Mouse (Mus musculus) midbrain, postnatal 0 days (tissue): ENCODE measurements around the gene Ninj2. TPM values are rescaled to one million over a fixed set of nuclear protein-coding genes. Genes with fewer than 3 reads are reported as not detected.

Experiments
- ATAC-seq: fragments of 200-750 bp; cut with Nextera tagmentation; 2 replicates; pipeline ENCODE4 v1.8.0; 2017; ENCODE audit warnings: moderate number of reproducible peaks, mild to moderate bottlenecking, moderate TSS enrichment, moderate library complexity; ENCODE audit not compliant: low FRiP score
- DNase-seq: peaks from one replicate; pipeline ENCODE4 v3.0.0-alpha.2; 2015; ENCODE audit warnings: low spot score
- H3K27ac ChIP-seq: fragments of 300-500 bp; sonication (generic); 2 replicates; pipeline ENCODE4 v1.5.1; 2014; ENCODE audit warnings: low read depth, mild to moderate bottlenecking, low read length, mixed read lengths
- H3K27me3 ChIP-seq: fragments of 300-500 bp; sonication (generic); 2 replicates; pipeline ENCODE4 v1.6.1; 2014; ENCODE audit warnings: low read length, control low read depth, mixed read lengths; ENCODE audit not compliant: insufficient read depth
- H3K36me3 ChIP-seq: fragments of 300-500 bp; sonication (generic); 2 replicates; pipeline ENCODE4 v1.6.1; 2014; ENCODE audit warnings: low read length, control low read depth, mixed read lengths; ENCODE audit not compliant: insufficient read depth
- H3K4me1 ChIP-seq: fragments of 300-500 bp; sonication (generic); 2 replicates; pipeline ENCODE4 v1.6.1; 2014; ENCODE audit warnings: mild to moderate bottlenecking, control low read depth, antibody characterized with exemption, low read length, mixed read lengths; ENCODE audit not compliant: insufficient read depth
- H3K4me2 ChIP-seq: fragments of 300-500 bp; sonication (generic); 2 replicates; pipeline ENCODE4 v1.6.1; 2014; ENCODE audit warnings: low read depth, mild to moderate bottlenecking, low read length, mixed read lengths; ENCODE audit not compliant: poor library complexity, severe bottlenecking
- H3K4me3 ChIP-seq: fragments of 300-500 bp; sonication (generic); 2 replicates; pipeline ENCODE4 v1.5.1; 2014; ENCODE audit warnings: low read depth, mild to moderate bottlenecking, low read length, moderate library complexity
- H3K9ac ChIP-seq: fragments of 300-500 bp; sonication (generic); replicated peaks from 2 replicates; pipeline ENCODE4 v1.6.1; 2014; ENCODE audit warnings: mild to moderate bottlenecking, low read length, moderate library complexity, mixed read lengths; ENCODE audit not compliant: poor library complexity, severe bottlenecking
- H3K9me3 ChIP-seq: fragments of 300-500 bp; sonication (generic); 2 replicates; pipeline ENCODE4 v1.6.1; 2016; ENCODE audit warnings: low read length, control low read depth
- CTCF ChIP-seq: IDR thresholded peaks from 2 replicates; pipeline ENCODE4 v1.5.1; 2016; ENCODE audit warnings: antibody characterized with exemption, mild to moderate bottlenecking
- WGBS: fragments of 180-500 bp; shearing (Covaris S2); extraction: QIAGEN DNeasy Blood & Tissue Kit; methylation state at CpG from one replicate; pipeline ENCODE4 v1.1.7; 2014; 5-methylcytosine and 5-hydroxymethylcytosine counted together
- polyA plus RNA-seq: library from polyadenylated mRNA; unstranded; fragments of >200 nt; fragmentation: Nextera tagmentation; extraction: Ambion mirVana; gene quantifications from 2 replicates; pipeline ENCODE4 v1.2.1, GENCODE M21; 2015
- total RNA-seq: library from RNA; depleted of rRNA; stranded (reverse); fragments of >200 nt; gene quantifications from 2 replicates; pipeline ENCODE4 v1.2.3, GENCODE M21; 2014

Ninj2 gene
- total and polyA plus RNA-seq, 2 experiments from 2014 or later, result not detected

DNA sequence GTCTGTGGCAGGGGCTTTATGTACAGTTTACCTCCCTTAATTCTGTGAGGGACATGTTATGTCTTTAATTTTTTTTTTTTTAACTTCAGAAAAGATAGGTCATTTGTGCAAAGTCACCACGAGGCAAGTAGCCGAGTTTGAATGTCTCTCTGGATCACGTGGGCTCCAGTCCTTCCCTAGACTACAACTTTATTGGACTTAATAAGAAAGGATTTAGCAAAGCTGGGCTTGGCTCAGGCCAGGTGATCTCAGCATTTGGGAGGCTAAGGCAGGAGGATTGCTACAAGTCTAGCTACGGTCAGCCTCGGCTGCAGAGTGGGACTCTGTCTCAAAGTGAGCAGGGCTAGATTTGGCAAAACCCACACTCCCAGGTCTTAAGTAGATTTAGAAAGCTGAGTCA is 16.8 kb downstream of the Ninj2 start:
- Histone ChIP-seq H3K9ac (no peak overlapping the region), H3K4me3 (no peak overlapping the region), H3K27ac (no peak overlapping the region), H3K36me3 (no peaks in the 10 kb centered on the region), H3K4me2 (no peak overlapping the region), H3K27me3 (no peaks in the 10 kb centered on the region), H3K9me3 (no peaks in the 10 kb centered on the region), H3K4me1 (no peaks in the 10 kb centered on the region; the same call in 1 of the 2 replicates)
- no peak for TF ChIP-seq CTCF
- ATAC-seq, result no peak
- DNase-seq, result no peak
- WGBS, result 74% methylated on average over 5 of the region's 5 CpGs

DNA sequence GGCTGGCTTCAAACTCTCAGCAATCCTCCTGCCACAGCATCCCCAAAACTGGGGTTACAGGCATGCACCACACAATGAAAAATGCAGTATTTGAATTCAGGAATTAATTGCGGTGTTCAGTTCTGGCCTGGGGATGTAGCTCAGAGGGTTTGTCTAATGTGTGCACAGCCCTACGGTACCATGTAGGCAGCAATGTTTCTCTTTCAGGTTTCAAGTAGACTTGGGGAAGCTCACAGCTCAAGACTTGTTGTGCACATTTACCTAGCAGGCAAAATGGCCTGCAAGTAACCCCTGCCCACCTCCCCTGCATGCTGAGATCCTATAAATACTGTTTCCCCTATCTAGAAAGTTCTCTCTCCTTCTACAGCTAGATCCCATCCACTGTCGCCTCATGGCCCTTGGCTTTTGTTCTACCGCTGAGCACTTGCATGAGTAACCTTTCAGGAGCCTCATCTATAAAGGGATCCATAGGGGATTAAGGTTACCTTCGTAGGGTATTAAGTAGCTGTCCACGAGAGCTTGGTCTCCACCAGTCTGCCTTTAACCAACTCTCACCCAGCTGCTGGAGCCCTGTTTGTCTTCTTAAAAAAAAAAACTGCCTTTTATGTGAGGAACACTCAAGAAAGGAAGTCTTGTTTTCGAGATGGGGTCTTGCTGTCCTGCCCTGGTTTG is 17.7 kb downstream of the Ninj2 start:
- Histone ChIP-seq H3K27me3 (no peaks in the 10 kb centered on the region), H3K36me3 (no peaks in the 10 kb centered on the region), H3K9ac (no peak overlapping the region), H3K4me1 (no peaks in the 10 kb centered on the region; the same call in 1 of the 2 replicates), H3K4me2 (no peak overlapping the region), H3K9me3 (no peaks in the 10 kb centered on the region), H3K27ac (no peak overlapping the region), H3K4me3 (no peak overlapping the region)
- WGBS, result 67% methylated on average over 7 of the region's 7 CpGs
- no peak for TF ChIP-seq CTCF
- DNase-seq, result no peak
- ATAC-seq, result no peak

DNA sequence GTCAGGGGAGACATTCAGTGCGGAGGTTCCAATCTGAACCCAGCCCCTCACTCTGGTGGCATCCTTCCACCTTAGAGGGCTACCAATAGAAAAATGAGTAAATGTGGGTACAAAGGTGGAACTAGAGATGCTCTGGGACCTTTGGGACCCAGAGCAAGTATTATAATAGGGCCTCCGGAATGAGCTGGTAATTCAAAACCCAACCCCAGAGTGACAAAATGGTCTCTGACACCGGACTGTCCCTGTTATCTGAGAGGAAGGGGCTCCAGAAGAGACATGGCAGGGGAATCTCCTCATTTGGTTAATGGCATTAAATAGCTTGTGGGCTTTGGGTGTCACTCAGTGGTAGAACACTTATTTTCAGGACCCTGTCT is 18.2 kb downstream of the Ninj2 start:
- H3K4me1 ChIP-seq, result no peaks in the 10 kb centered on the region; the same call in 1 of the 2 replicates
- H3K9ac ChIP-seq, result no peak overlapping the region
- no peak overlapping the region for H3K4me3 ChIP-seq
- TF ChIP-seq CTCF, result no peak
- no peaks in the 10 kb centered on the region for H3K9me3 ChIP-seq
- WGBS, result 76% methylated on average over 3 of the region's 3 CpGs
- H3K4me2 ChIP-seq, result no peak overlapping the region
- no peak overlapping the region for H3K27ac ChIP-seq
- H3K36me3 ChIP-seq, result no peaks in the 10 kb centered on the region
- ATAC-seq, result no peak
- DNase-seq, result no peak
- H3K27me3 ChIP-seq, result no peaks in the 10 kb centered on the region

DNA sequence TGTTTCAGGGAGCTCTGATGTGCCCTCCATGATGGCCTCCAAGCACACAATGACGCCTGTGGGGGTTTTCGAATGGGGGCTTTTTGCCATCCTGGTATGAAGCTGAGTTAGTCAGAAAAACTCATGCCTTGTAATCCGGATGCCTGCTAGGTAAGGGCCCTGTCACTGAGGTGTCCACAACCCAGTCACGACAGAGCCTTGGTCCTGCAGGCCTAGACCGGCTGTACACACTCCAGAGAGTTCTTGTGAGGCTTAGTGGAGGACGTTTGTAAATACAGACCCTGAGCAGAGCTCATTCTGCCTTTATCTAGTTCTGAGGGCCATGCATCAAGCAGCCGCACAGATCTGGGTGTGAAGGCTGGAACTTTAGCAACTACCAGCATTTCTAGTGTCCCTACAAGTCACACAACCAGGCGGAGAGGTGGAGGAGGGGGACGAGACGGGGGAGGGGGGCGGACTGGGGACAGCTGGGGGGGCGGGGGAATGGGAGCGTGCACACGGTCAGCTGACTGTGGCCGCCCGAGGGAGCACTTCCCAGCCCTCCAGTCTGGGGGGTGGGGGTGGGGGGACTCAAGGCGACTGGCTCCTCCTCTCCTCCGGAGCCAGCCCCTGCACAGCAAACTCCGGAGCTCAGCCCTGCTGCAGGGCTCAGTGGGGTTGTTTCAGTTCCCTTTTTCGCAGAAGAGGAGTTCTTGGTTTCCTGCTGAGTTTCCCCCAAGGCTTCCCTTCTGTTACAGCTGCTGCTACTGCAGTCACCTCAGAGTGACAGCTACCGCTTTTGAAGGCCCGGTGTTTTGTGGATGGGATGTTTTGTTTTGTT is 19.0 kb downstream of the Ninj2 start:
- peak; percentile 76 for ATAC-seq
- no peaks in the 10 kb centered on the region for H3K27me3 ChIP-seq
- peak overlapping the region; percentile 33; the same call in 1 of the 2 replicates for H3K9ac ChIP-seq
- H3K27ac ChIP-seq, result no peak overlapping the region
- peak; percentile 74 for DNase-seq
- 0 out of 2 replicates have a peak, but pooled peaks have one; percentile 12 for TF ChIP-seq CTCF
- H3K4me1 ChIP-seq, result no peaks in the 10 kb centered on the region; the same call in 1 of the 2 replicates
- peak overlapping the region; percentile 14; the same call in 1 of the 2 replicates for H3K4me3 ChIP-seq
- H3K9me3 ChIP-seq, result no peaks in the 10 kb centered on the region
- 8% methylated on average over 22 of the region's 22 CpGs for WGBS
- no peaks in the 10 kb centered on the region for H3K36me3 ChIP-seq
- peak overlapping the region; percentile 47 for H3K4me2 ChIP-seq

DNA sequence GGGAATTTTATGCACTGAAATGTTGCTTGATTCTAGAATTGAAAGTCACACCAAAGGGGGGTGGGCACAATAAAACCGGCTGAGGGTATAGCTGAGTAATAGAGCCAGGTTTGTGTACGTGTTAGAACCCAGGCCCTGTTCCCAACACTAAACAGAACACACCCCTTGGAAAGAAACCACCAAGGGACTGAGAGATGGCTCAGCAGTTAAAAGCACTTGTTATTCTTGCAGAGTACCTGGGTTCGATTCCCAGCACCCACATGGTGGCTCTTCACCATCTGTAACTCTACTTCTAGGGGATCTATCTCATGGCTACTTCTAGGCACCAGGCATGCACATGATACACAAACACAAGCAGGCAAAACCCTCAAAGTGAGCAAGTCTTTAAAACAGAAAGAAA is 20.7 kb downstream of the Ninj2 start:
- no peak for DNase-seq
- ATAC-seq, result no peak

DNA sequence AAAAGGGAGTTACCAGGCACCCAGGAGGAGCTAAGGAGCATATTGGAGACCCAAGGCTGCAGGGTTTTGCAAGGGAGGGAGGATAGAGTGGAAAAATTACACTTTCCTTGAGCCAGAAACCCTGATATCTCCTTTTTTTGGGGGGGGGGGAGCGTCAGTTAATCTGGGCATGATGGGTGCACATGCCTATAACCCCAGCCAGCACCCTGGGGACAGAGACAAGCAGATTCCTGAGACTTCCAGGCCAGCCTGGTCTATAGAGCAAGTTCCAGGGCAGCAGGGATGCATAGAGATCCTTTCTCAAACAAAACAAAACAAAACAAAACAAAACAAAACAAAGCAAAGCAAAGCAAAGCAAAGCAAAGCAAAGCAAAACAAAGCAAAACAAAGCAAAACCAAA is 21.1 kb downstream of the Ninj2 start:
- no peaks in the 10 kb centered on the region for H3K9me3 ChIP-seq
- H3K4me1 ChIP-seq, result no peaks in the 10 kb centered on the region
- H3K27ac ChIP-seq, result no peak overlapping the region
- no peak overlapping the region for H3K9ac ChIP-seq
- no peak overlapping the region for H3K4me3 ChIP-seq
- H3K27me3 ChIP-seq, result no peaks in the 10 kb centered on the region
- ATAC-seq (no peak), DNase-seq (no peak)
- 67% methylated on average over 1 of the region's 1 CpGs for WGBS
- no peaks in the 10 kb centered on the region for H3K36me3 ChIP-seq
- TF ChIP-seq CTCF, result no peak
- no peak overlapping the region for H3K4me2 ChIP-seq

More for the DNA sequence above, 20.7 kb downstream of the Ninj2 start:
- H3K4me3 ChIP-seq, result no peak overlapping the region
- WGBS, result 93% methylated on average over 3 of the region's 3 CpGs
- no peak overlapping the region for H3K27ac ChIP-seq
- no peaks in the 10 kb centered on the region; the same call in 1 of the 2 replicates for H3K4me1 ChIP-seq
- H3K27me3 ChIP-seq, result no peaks in the 10 kb centered on the region
- no peaks in the 10 kb centered on the region for H3K36me3 ChIP-seq
- no peaks in the 10 kb centered on the region for H3K9me3 ChIP-seq
- TF ChIP-seq CTCF, result no peak
- no peak overlapping the region for H3K9ac ChIP-seq
- H3K4me2 ChIP-seq, result no peak overlapping the region
